Mouse (Mus musculus) thymus, postnatal 0 days (tissue): ENCODE results near the gene Hspa12a. TPM values are rescaled to one million over a fixed set of nuclear protein-coding genes. Genes with fewer than 3 reads are reported as not detected.

Source experiments
- DNase-seq: peaks from one replicate; pipeline ENCODE4 v3.0.0-alpha.2; 2015; ENCODE audit warnings: low spot score
- microRNA-seq: library from miRNA; unstranded; fragments of <30 nt; microRNA quantifications from one replicate; pipeline ENCODE4, GENCODE M21; 2016; ENCODE audit warnings: borderline number of aligned reads
- polyA plus RNA-seq: library from polyadenylated mRNA; unstranded; fragments of >200 nt; fragmentation: Nextera tagmentation; extraction: Ambion mirVana; gene quantifications from 2 replicates; pipeline ENCODE4 v1.2.1, GENCODE M21; 2015

Hspa12a gene
- polyA plus RNA-seq, 1 experiment from 2014 or later, result 0.72 TPM

- DNase-seq, result no peak
Measured at GRCm38 (mm10) chr19:58759423-58759822, 184.0 kb downstream of the Hspa12a start, which contains the start of gene Pnliprp2. TSS of gene Pnliprp2 (plus strand) at chr19:58759719.

- no peak for DNase-seq
Measured at GRCm38 (mm10) chr19:58758871-58759270, 184.6 kb downstream of the Hspa12a start.

GRCm38 (mm10) chr19:58751504-58751903 lies 191.9 kb downstream of the Hspa12a start:
- DNase-seq, result no peak

GRCm38 (mm10) chr19:58750822-58751221 lies 192.6 kb downstream of the Hspa12a start:
- DNase-seq, result no peak

GRCm38 (mm10) chr19:58747498-58748000 lies 195.9 kb downstream of the Hspa12a start:
- DNase-seq, result no peak

Small RNAs within 50 kb of the gene (microRNA-seq; reads per million reads assigned to microRNA genes)
- not detected for gene Mir3086

Other genes with a start within 250 kb of the Hspa12a start
- 0.25 TPM in 1 of 2 replicates, not detected in the other for gene Pnliprp1, start 214.8 kb downstream of the Hspa12a start, polyA plus RNA-seq
- gene Pnliprp2, start 183.9 kb downstream of the Hspa12a start, polyA plus RNA-seq, result 0.12 and 0.23 TPM in 2 replicates
- gene 1700019N19Rik, start 149.2 kb downstream of the Hspa12a start, polyA plus RNA-seq, result not detected in 2 replicates
- gene Eno4, start 229 bp downstream of the Hspa12a start, polyA plus RNA-seq, result 0.12 and 0.24 TPM in 2 replicates
- 2.3 and 2.5 TPM in 2 replicates for gene Shtn1, start 132.4 kb upstream of the Hspa12a start, polyA plus RNA-seq
- gene Vax1, start 226.4 kb upstream of the Hspa12a start, polyA plus RNA-seq, result not detected in 2 replicates